ENCODE assay signal across 11 mouse cellular contexts in the genomic region with DNA sequence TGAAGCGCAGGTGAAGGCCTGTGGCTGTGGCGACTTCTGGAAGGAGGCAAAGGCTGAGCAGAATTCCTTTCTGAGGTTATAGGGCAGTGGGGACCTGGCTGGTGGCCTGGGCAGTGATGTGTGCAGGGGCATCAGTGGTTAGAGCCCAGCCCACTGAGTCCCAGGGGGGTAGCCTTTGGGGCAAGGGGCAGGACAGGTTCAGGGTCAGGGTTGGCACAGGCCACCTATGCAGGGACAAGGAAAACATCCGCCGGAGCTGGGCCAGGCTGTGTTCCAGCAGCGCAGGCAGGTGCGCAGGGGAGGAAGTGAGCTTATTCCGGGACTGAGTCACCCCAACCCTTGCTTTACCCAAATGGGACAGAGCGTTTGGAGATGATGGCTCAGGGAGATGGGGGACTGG. TPM values are rescaled to one million over a fixed set of nuclear protein-coding genes. Genes with fewer than 3 reads are reported as not detected.
A peak's percentile ranks its signal among the peaks of the same experiment; 100 is the strongest.
DNase-seq lines count a peak whose midpoint lies in the region; ATAC-seq lines count a peak whose summit lies in the region.
"Had no signal": no experiment of that assay in that cellular context is flagged by ENCODE, and none has a peak within 500 bp of the region (broad histone marks: within the 10 kb centered on the region; RNA-seq: fewer than 3 reads in every experiment).

No protein-coding gene starts in this region.

- WGBS in forebrain, embryonic 16.5 days: 77% methylated on average over 8 of the region's 8 CpGs
- 82% methylated on average over 8 of the region's 8 CpGs for WGBS in forebrain, embryonic 13.5 days
- WGBS in midbrain, embryonic 13.5 days: 72% methylated on average over 8 of the region's 8 CpGs
- 75% methylated on average over 8 of the region's 8 CpGs for WGBS in midbrain, embryonic 14.5 days

- no peak overlapping the region for H3K9ac ChIP-seq in forebrain, embryonic 16.5 days (replicated peaks; ENCODE audit: low read depth, low read length)
- no peak overlapping the region for H3K9ac ChIP-seq in forebrain, embryonic 13.5 days
- H3K9ac ChIP-seq in midbrain, embryonic 13.5 days (replicated peaks): no peak overlapping the region; the same call in 1 of the 2 replicates
- H3K9ac ChIP-seq in midbrain, embryonic 14.5 days (replicated peaks; ENCODE audit: low read length): no peak overlapping the region

- no peaks in the 10 kb centered on the region for H3K4me1 ChIP-seq in forebrain, embryonic 16.5 days (replicated peaks; ENCODE audit: control insufficient read depth, insufficient read depth, low read length)
- H3K4me1 ChIP-seq in forebrain, embryonic 13.5 days: no peaks in the 10 kb centered on the region
- H3K4me1 ChIP-seq in midbrain, embryonic 13.5 days (replicated peaks): no peaks in the 10 kb centered on the region
- H3K4me1 ChIP-seq in midbrain, embryonic 14.5 days (ENCODE audit: control insufficient read depth, insufficient read depth, low read length): no peaks in the 10 kb centered on the region

- ATAC-seq in forebrain, embryonic 16.5 days: peak; percentile 47
- ATAC-seq in forebrain, embryonic 13.5 days: no peak
- peak; percentile 41 for ATAC-seq in midbrain, embryonic 13.5 days
- no peak for ATAC-seq in midbrain, embryonic 14.5 days (ENCODE audit: low FRiP score, low TSS enrichment)
- ATAC-seq in megakaryocyte-erythroid progenitor cell, adult 5-6 weeks (replicated peaks; ENCODE audit: low FRiP score, low TSS enrichment, poor library complexity, severe bottlenecking): 0 out of 2 replicates have a peak, but pooled peaks have one; percentile 19
- no peak for ATAC-seq in erythroid progenitor cell, adult 5-6 weeks (replicated peaks; ENCODE audit: low FRiP score, poor library complexity, severe bottlenecking)

- H3K36me3 ChIP-seq in forebrain, embryonic 16.5 days (ENCODE audit: control insufficient read depth, insufficient read depth): peaks cover 9% of the 10 kb centered on the region
- peaks cover 39% of the 10 kb centered on the region for H3K36me3 ChIP-seq in forebrain, embryonic 13.5 days (ENCODE audit: poor library complexity, severe bottlenecking)
- H3K36me3 ChIP-seq in midbrain, embryonic 13.5 days: peaks cover 36% of the 10 kb centered on the region
- peaks cover 36% of the 10 kb centered on the region for H3K36me3 ChIP-seq in midbrain, embryonic 14.5 days (ENCODE audit: control insufficient read depth, insufficient read depth, low read length)

- intact Hi-C loops in heart, postnatal 10 days (cut with DNase I): no loop called here

- no peak overlapping the region for H3K4me3 ChIP-seq in forebrain, embryonic 16.5 days (replicated peaks; ENCODE audit: low read length)
- no peak overlapping the region for H3K4me3 ChIP-seq in forebrain, embryonic 13.5 days
- no peak overlapping the region for H3K4me3 ChIP-seq in midbrain, embryonic 13.5 days (replicated peaks)
- no peak overlapping the region for H3K4me3 ChIP-seq in midbrain, embryonic 14.5 days (replicated peaks; ENCODE audit: low read depth, low read length)
- H3K4me3 ChIP-seq: megakaryocyte, embryonic 14.5 days had no signal

- no peak overlapping the region for H3K4me2 ChIP-seq in forebrain, embryonic 16.5 days (ENCODE audit: low read length)
- H3K4me2 ChIP-seq in forebrain, embryonic 13.5 days: no peak overlapping the region
- H3K4me2 ChIP-seq in midbrain, embryonic 13.5 days (replicated peaks): no peak overlapping the region
- H3K4me2 ChIP-seq in midbrain, embryonic 14.5 days (ENCODE audit: low read length): no peak overlapping the region

- H3K9me3 ChIP-seq in forebrain, embryonic 16.5 days (ENCODE audit: control insufficient read depth, low read length): no peaks in the 10 kb centered on the region
- H3K9me3 ChIP-seq in forebrain, embryonic 13.5 days (replicated peaks): no peaks in the 10 kb centered on the region
- H3K9me3 ChIP-seq in midbrain, embryonic 13.5 days: no peaks in the 10 kb centered on the region
- no peaks in the 10 kb centered on the region for H3K9me3 ChIP-seq in midbrain, embryonic 14.5 days (ENCODE audit: control insufficient read depth, low read length)
- H3K9me3 ChIP-seq: megakaryocyte, embryonic 14.5 days had no signal

- no peak for DNase-seq in midbrain, embryonic 14.5 days
- peak; percentile 45 to 50 for DNase-seq in heart, postnatal 10 days
- DNase-seq in embryo, embryonic 10.5 days (ENCODE audit: low spot score): no peak
- DNase-seq: cerebellum, postnatal 10 days had no signal

- no peak overlapping the region for H3K27ac ChIP-seq in forebrain, embryonic 16.5 days (ENCODE audit: low read length)
- H3K27ac ChIP-seq in forebrain, embryonic 13.5 days: no peak overlapping the region
- no peak overlapping the region for H3K27ac ChIP-seq in midbrain, embryonic 13.5 days
- no peak overlapping the region for H3K27ac ChIP-seq in midbrain, embryonic 14.5 days (replicated peaks; ENCODE audit: low read depth, low read length)

- no peaks in the 10 kb centered on the region for H3K27me3 ChIP-seq in forebrain, embryonic 16.5 days (replicated peaks; ENCODE audit: control insufficient read depth, insufficient read depth, low read length)
- no peaks in the 10 kb centered on the region for H3K27me3 ChIP-seq in forebrain, embryonic 13.5 days
- H3K27me3 ChIP-seq in midbrain, embryonic 13.5 days: no peaks in the 10 kb centered on the region
- H3K27me3 ChIP-seq in midbrain, embryonic 14.5 days (ENCODE audit: control insufficient read depth, insufficient read depth, low read length): no peaks in the 10 kb centered on the region
- H3K27me3 ChIP-seq: CH12.LX; megakaryocyte, embryonic 14.5 days had no signal

RNA-seq across cellular contexts. Expression of a gene that starts 2.1 kb away (rescaled TPM):
- 1.5 and 1.7 TPM in 2 replicates for polyA plus RNA-seq in forebrain, embryonic 16.5 days (2015; fragmentation: Nextera tagmentation; extraction: Ambion mirVana)
- 0.65 and 1.8 TPM in 2 replicates for polyA plus RNA-seq in forebrain, embryonic 13.5 days (2015; fragmentation: Nextera tagmentation; extraction: Ambion mirVana)
- 0.77 and 2.1 TPM in 2 replicates for polyA plus RNA-seq in midbrain, embryonic 13.5 days (2015; fragmentation: Nextera tagmentation; extraction: Ambion mirVana)
- polyA plus RNA-seq in midbrain, embryonic 14.5 days (2014; fragmentation: Nextera tagmentation; extraction: Ambion mirVana): 2.1 TPM in 2 replicates
- total RNA-seq in heart, postnatal 10 days (2021): under 1 TPM; 0.36 to 0.37 TPM
- total RNA-seq in megakaryocyte-erythroid progenitor cell, adult 5-6 weeks (2014; fragmentation: Nextera tagmentation): not detected in 2 replicates
- not detected in 2 replicates for total RNA-seq in megakaryocyte-erythroid progenitor cell, adult 5-6 weeks (2017)
- not detected in 2 replicates for total RNA-seq in erythroid progenitor cell, adult 5-6 weeks (2015; ENCODE audit: low replicate concordance)
- total RNA-seq in erythroid progenitor cell, adult 5-6 weeks (2017; ENCODE audit: low replicate concordance): not detected in 2 replicates

RNA-seq across cellular contexts. Expression of a gene that starts 7.7 kb away (rescaled TPM):
- 62.3 and 64.6 TPM in 2 replicates for polyA plus RNA-seq in forebrain, embryonic 16.5 days (2015; fragmentation: Nextera tagmentation; extraction: Ambion mirVana)
- polyA plus RNA-seq in forebrain, embryonic 13.5 days (2015; fragmentation: Nextera tagmentation; extraction: Ambion mirVana): 44.5 and 47.4 TPM in 2 replicates
- polyA plus RNA-seq in midbrain, embryonic 13.5 days (2015; fragmentation: Nextera tagmentation; extraction: Ambion mirVana): 53.8 and 58.4 TPM in 2 replicates
- 50.5 and 53.4 TPM in 2 replicates for polyA plus RNA-seq in midbrain, embryonic 14.5 days (2014; fragmentation: Nextera tagmentation; extraction: Ambion mirVana)
- 10 to 100 TPM; 15.4 to 15.6 TPM for total RNA-seq in heart, postnatal 10 days (2021)
- 19.7 and 22.9 TPM in 2 replicates for total RNA-seq in megakaryocyte-erythroid progenitor cell, adult 5-6 weeks (2014; fragmentation: Nextera tagmentation)
- 6.1 and 12.0 TPM in 2 replicates for total RNA-seq in megakaryocyte-erythroid progenitor cell, adult 5-6 weeks (2017)
- total RNA-seq in erythroid progenitor cell, adult 5-6 weeks (2015; ENCODE audit: low replicate concordance): 22.3 and 28.1 TPM in 2 replicates
- total RNA-seq in erythroid progenitor cell, adult 5-6 weeks (2017; ENCODE audit: low replicate concordance): 23.5 and 32.1 TPM in 2 replicates

RNA-seq across cellular contexts. Expression of a gene that starts 7.9 kb away (rescaled TPM):
- 27.0 and 30.5 TPM in 2 replicates for polyA plus RNA-seq in forebrain, embryonic 16.5 days (2015; fragmentation: Nextera tagmentation; extraction: Ambion mirVana)
- 27.5 and 27.9 TPM in 2 replicates for polyA plus RNA-seq in forebrain, embryonic 13.5 days (2015; fragmentation: Nextera tagmentation; extraction: Ambion mirVana)
- 24.5 and 26.1 TPM in 2 replicates for polyA plus RNA-seq in midbrain, embryonic 13.5 days (2015; fragmentation: Nextera tagmentation; extraction: Ambion mirVana)
- polyA plus RNA-seq in midbrain, embryonic 14.5 days (2014; fragmentation: Nextera tagmentation; extraction: Ambion mirVana): 27.2 and 28.5 TPM in 2 replicates
- 10 to 100 TPM; 42.1 to 45.5 TPM for total RNA-seq in heart, postnatal 10 days (2021)
- 28.7 and 30.4 TPM in 2 replicates for total RNA-seq in megakaryocyte-erythroid progenitor cell, adult 5-6 weeks (2014; fragmentation: Nextera tagmentation)
- total RNA-seq in megakaryocyte-erythroid progenitor cell, adult 5-6 weeks (2017): 6.7 and 8.3 TPM in 2 replicates
- 29.2 and 31.0 TPM in 2 replicates for total RNA-seq in erythroid progenitor cell, adult 5-6 weeks (2015; ENCODE audit: low replicate concordance)
- 10.1 and 32.7 TPM in 2 replicates for total RNA-seq in erythroid progenitor cell, adult 5-6 weeks (2017; ENCODE audit: low replicate concordance)

RNA-seq across cellular contexts. Expression of a gene that starts 23.9 kb away (rescaled TPM):
- polyA plus RNA-seq in forebrain, embryonic 16.5 days (2015; fragmentation: Nextera tagmentation; extraction: Ambion mirVana): 49.5 and 54.6 TPM in 2 replicates
- polyA plus RNA-seq in forebrain, embryonic 13.5 days (2015; fragmentation: Nextera tagmentation; extraction: Ambion mirVana): 48.0 and 54.7 TPM in 2 replicates
- polyA plus RNA-seq in midbrain, embryonic 13.5 days (2015; fragmentation: Nextera tagmentation; extraction: Ambion mirVana): 59.8 and 67.0 TPM in 2 replicates
- 60.3 and 65.5 TPM in 2 replicates for polyA plus RNA-seq in midbrain, embryonic 14.5 days (2014; fragmentation: Nextera tagmentation; extraction: Ambion mirVana)
- total RNA-seq in heart, postnatal 10 days (2021): 100 to 1,000 TPM; 147 to 167 TPM
- 105 and 175 TPM in 2 replicates for total RNA-seq in megakaryocyte-erythroid progenitor cell, adult 5-6 weeks (2014; fragmentation: Nextera tagmentation)
- total RNA-seq in megakaryocyte-erythroid progenitor cell, adult 5-6 weeks (2017): 211 and 304 TPM in 2 replicates
- total RNA-seq in erythroid progenitor cell, adult 5-6 weeks (2015; ENCODE audit: low replicate concordance): 111 and 144 TPM in 2 replicates
- total RNA-seq in erythroid progenitor cell, adult 5-6 weeks (2017; ENCODE audit: low replicate concordance): 643 and 746 TPM in 2 replicates

RNA-seq across cellular contexts. Expression of a gene that starts 24.3 kb away (rescaled TPM):
- 83.5 and 91.1 TPM in 2 replicates for polyA plus RNA-seq in forebrain, embryonic 16.5 days (2015; fragmentation: Nextera tagmentation; extraction: Ambion mirVana)
- 61.8 and 65.1 TPM in 2 replicates for polyA plus RNA-seq in forebrain, embryonic 13.5 days (2015; fragmentation: Nextera tagmentation; extraction: Ambion mirVana)
- 72.6 and 80.4 TPM in 2 replicates for polyA plus RNA-seq in midbrain, embryonic 13.5 days (2015; fragmentation: Nextera tagmentation; extraction: Ambion mirVana)
- polyA plus RNA-seq in midbrain, embryonic 14.5 days (2014; fragmentation: Nextera tagmentation; extraction: Ambion mirVana): 80.9 and 82.8 TPM in 2 replicates
- total RNA-seq in heart, postnatal 10 days (2021): 10 to 100 TPM; 57.2 to 61.8 TPM
- 9.6 and 12.7 TPM in 2 replicates for total RNA-seq in megakaryocyte-erythroid progenitor cell, adult 5-6 weeks (2014; fragmentation: Nextera tagmentation)
- total RNA-seq in megakaryocyte-erythroid progenitor cell, adult 5-6 weeks (2017): 19.4 and 42.2 TPM in 2 replicates
- total RNA-seq in erythroid progenitor cell, adult 5-6 weeks (2015; ENCODE audit: low replicate concordance): 8.0 and 12.3 TPM in 2 replicates
- 9.6 and 45.0 TPM in 2 replicates for total RNA-seq in erythroid progenitor cell, adult 5-6 weeks (2017; ENCODE audit: low replicate concordance)

Comparison
In these comparisons a context has a peak if more than half of its experiments do, and no peak if none do; other contexts are left out.
1. ATAC-seq: peak in forebrain, embryonic 16.5 days (single experiment), midbrain, embryonic 13.5 days (single experiment) and megakaryocyte-erythroid progenitor cell, adult 5-6 weeks (single experiment); none in forebrain, embryonic 13.5 days (single experiment), midbrain, embryonic 14.5 days (single experiment) and erythroid progenitor cell, adult 5-6 weeks (single experiment).
2. DNase-seq: peak in heart, postnatal 10 days (2 of 2); none in midbrain, embryonic 14.5 days (single experiment) and embryo, embryonic 10.5 days (single experiment).